Mouse (Mus musculus): Measurements from ENCODE around the gene Lef1.

- TF ChIP-seq CHD2 (IDR thresholded peaks at IDR 0.05; ENCODE audit: low read depth, low read length), result no peak
- TF ChIP-seq HCFC1 (IDR thresholded peaks at IDR 0.05; ENCODE audit: borderline replicate concordance, insufficient read depth, low read length), result no peak
- no peak for TF ChIP-seq ZC3H11A (IDR thresholded peaks at IDR 0.05; ENCODE audit: borderline replicate concordance, low read depth, low read length)
- no peak for TF ChIP-seq ZNF384 (IDR thresholded peaks at IDR 0.05; ENCODE audit: low read depth, low read length)
- TF ChIP-seq MAFK (IDR thresholded peaks at IDR 0.05; ENCODE audit: insufficient read depth, low read depth, low read length), result no peak
Observed at GRCm38 (mm10) chr3:131117883-131118282, 7.6 kb downstream of the Lef1 start.

Measured in ES-E14 (cell line).